Mouse (Mus musculus): ENCODE measurements around the gene Chaf1a.

- no peak for TF ChIP-seq GATA1 (IDR thresholded peaks at IDR 0.05; ENCODE audit: low read depth, low read length)
- no peak for TF ChIP-seq GABPA (IDR thresholded peaks at IDR 0.05; ENCODE audit: low read depth, low read length)
- no peak for TF ChIP-seq CTCF (IDR thresholded peaks at IDR 0.05 in 2 of 3, conservative IDR thresholded peaks at IDR 0.05 in 1 of 3; ENCODE audit: control insufficient read depth in 1 of 3, insufficient read depth in 1 of 3, low read depth in 2 of 3, low read length in 3 of 3, poor library complexity in 1 of 3, severe bottlenecking in 1 of 3)
- no peak for TF ChIP-seq EP300 (IDR thresholded peaks at IDR 0.05; ENCODE audit: low read depth in 1 of 2, low read length in 2 of 2)
- no peak for TF ChIP-seq ZNF384 (IDR thresholded peaks at IDR 0.05; ENCODE audit: low read depth, low read length)
- TF ChIP-seq MAZ (IDR thresholded peaks at IDR 0.05; ENCODE audit: low read depth, low read length), result no peak
Measured at GRCm38 (mm10) chr17:56102158-56102557, 61.9 kb downstream of the Chaf1a start.

Data from MEL (cell line).